Mouse (Mus musculus) stomach, embryonic 16.5 days (tissue): ENCODE data around the gene Ptprd. TPM values are rescaled to one million over a fixed set of nuclear protein-coding genes. Genes with fewer than 3 reads are reported as not detected.
"Not testable (repeated sequence)": the region's sequence is repeated elsewhere in the genome, so short reads cannot be mapped to it uniquely, and the experiment has no call there.

Source experiments
- ATAC-seq: fragments of 200-750 bp; cut with Nextera tagmentation; 2 replicates; pipeline ENCODE4 v1.8.0; 2017; ENCODE audit warnings: moderate number of reproducible peaks, moderate TSS enrichment; ENCODE audit not compliant: insufficient read depth, low FRiP score
- H3K27ac ChIP-seq: fragments of 300-500 bp; sonication (generic); 2 replicates; pipeline ENCODE4 v1.5.1; 2014; ENCODE audit warnings: low read length
- H3K27me3 ChIP-seq: fragments of 300-500 bp; sonication (generic); 2 replicates; pipeline ENCODE4 v1.6.1; 2014; ENCODE audit warnings: low read length, control low read depth, mixed read lengths; ENCODE audit not compliant: control insufficient read depth, insufficient read depth
- H3K36me3 ChIP-seq: fragments of 300-500 bp; sonication (generic); 2 replicates; pipeline ENCODE4 v1.6.1; 2014; ENCODE audit warnings: low read length; ENCODE audit not compliant: control insufficient read depth, insufficient read depth
- H3K4me1 ChIP-seq: fragments of 300-500 bp; sonication (generic); 2 replicates; pipeline ENCODE4 v1.6.1; 2014; ENCODE audit warnings: low read length, control low read depth, mixed read lengths; ENCODE audit not compliant: control insufficient read depth, insufficient read depth
- H3K4me2 ChIP-seq: fragments of 300-500 bp; sonication (generic); 2 replicates; pipeline ENCODE4 v1.6.1; 2014; ENCODE audit warnings: low read depth, low read length, mixed read lengths
- H3K4me3 ChIP-seq: fragments of 300-500 bp; sonication (generic); replicated peaks from 2 replicates; pipeline ENCODE4 v1.5.1; 2014; ENCODE audit warnings: mild to moderate bottlenecking, low read length
- H3K9ac ChIP-seq: fragments of 300-500 bp; sonication (generic); 2 replicates; pipeline ENCODE4 v1.6.1; 2014; ENCODE audit warnings: low read length
- H3K9me3 ChIP-seq: fragments of 300-500 bp; sonication (generic); replicated peaks from 2 replicates; pipeline ENCODE4 v1.6.1; 2016; ENCODE audit warnings: low read length, control low read depth; ENCODE audit not compliant: control insufficient read depth
- WGBS: fragments of 180-500 bp; shearing (Covaris S2); extraction: QIAGEN DNeasy Blood & Tissue Kit; methylation state at CpG from one replicate; pipeline ENCODE4 v1.1.7; 2014; 5-methylcytosine and 5-hydroxymethylcytosine counted together
- polyA plus RNA-seq: library from polyadenylated mRNA; unstranded; fragments of >200 nt; fragmentation: Nextera tagmentation; extraction: Ambion mirVana; gene quantifications from 2 replicates; pipeline ENCODE4 v1.2.1, GENCODE M21; 2015

The Ptprd gene
- polyA plus RNA-seq, 1 experiment from 2014 or later: 11.0 TPM

DNA sequence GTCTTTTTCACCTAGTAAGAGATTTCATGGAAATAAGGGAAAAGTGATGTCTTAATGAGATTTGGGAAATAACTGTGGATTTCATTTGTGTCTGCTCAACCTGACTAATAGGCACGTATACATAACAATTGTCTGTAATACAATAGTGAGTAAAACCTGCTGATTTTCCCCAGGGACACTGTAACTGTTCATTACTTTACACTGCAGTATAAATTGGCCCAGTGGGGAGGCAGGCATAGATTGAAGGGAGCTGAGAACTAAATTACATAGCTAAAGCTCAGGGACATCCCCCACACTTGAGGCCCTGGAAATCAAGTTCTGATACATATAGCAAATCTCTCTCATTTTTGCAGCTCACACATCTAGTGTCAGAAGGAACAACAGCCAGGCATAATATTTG lies 209.7 kb downstream of the Ptprd start:
- H3K4me3 ChIP-seq: no peak overlapping the region
- H3K27ac ChIP-seq: no peak overlapping the region
- 67% methylated on average over 1 of the region's 1 CpGs for WGBS
- H3K9me3 ChIP-seq: no peaks in the 10 kb centered on the region
- no peak for ATAC-seq
- no peaks in the 10 kb centered on the region for H3K4me1 ChIP-seq
- no peak overlapping the region for H3K9ac ChIP-seq
- H3K4me2 ChIP-seq: no peak overlapping the region
- no peaks in the 10 kb centered on the region for H3K36me3 ChIP-seq
- no peaks in the 10 kb centered on the region for H3K27me3 ChIP-seq

DNA sequence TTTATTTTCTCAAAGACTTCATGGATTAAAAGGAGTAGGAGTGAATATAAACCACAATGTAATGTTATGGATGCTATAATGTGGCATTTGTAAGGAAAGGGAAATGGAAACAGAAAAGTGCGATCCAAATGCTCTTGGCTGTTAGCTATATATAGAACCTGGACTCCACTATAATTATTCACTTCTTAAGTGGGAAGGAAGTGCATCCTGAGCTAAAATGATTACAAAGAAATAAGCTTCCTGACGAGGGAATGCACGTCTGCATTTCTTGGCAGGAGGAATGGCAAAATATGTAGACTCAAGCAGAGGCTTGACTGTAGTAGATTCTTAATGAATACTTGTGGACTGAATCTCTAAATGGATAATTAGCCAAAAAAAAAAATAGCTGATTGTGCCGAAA lies 219.1 kb downstream of the Ptprd start:
- Histone ChIP-seq H3K9me3 (no peaks in the 10 kb centered on the region), H3K4me3 (no peak overlapping the region), H3K4me2 (no peak overlapping the region), H3K9ac (no peak overlapping the region), H3K4me1 (no peaks in the 10 kb centered on the region), H3K27ac (no peak overlapping the region), H3K36me3 (no peaks in the 10 kb centered on the region), H3K27me3 (no peaks in the 10 kb centered on the region)
- ATAC-seq: no peak
- 60% methylated on average over 4 of the region's 4 CpGs for WGBS

- Histone ChIP-seq H3K4me2 (no peak overlapping the region), H3K27ac (no peak overlapping the region), H3K27me3 (no peaks in the 10 kb centered on the region), H3K9ac (no peak overlapping the region), H3K9me3 (no peaks in the 10 kb centered on the region), H3K4me1 (no peaks in the 10 kb centered on the region), H3K36me3 (no peaks in the 10 kb centered on the region), H3K4me3 (no peak overlapping the region)
- no peak for ATAC-seq
- WGBS: 86% methylated on average over 4 of the region's 4 CpGs
Observed at GRCm38 (mm10) chr4:77982094-77982493, 229.7 kb downstream of the Ptprd start.

DNA sequence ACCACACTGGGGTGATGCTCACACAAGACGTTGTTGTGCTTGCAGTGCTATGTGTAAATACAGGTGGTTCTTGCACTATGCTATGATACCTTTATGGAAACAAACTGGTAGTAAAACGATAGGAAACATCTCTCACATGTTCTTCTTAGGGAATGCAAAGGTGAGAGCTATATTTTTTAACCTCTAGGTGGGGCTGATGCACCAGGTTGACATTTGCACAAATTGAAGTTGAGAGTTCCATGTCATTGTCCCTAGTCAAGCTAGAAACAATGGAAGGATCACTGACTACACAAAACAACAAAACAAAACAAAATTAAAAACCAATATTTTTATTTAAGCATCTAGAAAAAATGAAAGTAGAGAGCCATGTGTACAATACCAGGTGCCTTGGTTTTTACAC lies 250.1 kb downstream of the Ptprd start:
- no peak overlapping the region for H3K9ac ChIP-seq
- no peaks in the 10 kb centered on the region for H3K36me3 ChIP-seq
- no peaks in the 10 kb centered on the region for H3K9me3 ChIP-seq
- H3K4me3 ChIP-seq: no peak overlapping the region
- H3K4me1 ChIP-seq: no peaks in the 10 kb centered on the region
- H3K27me3 ChIP-seq: no peaks in the 10 kb centered on the region
- no peak overlapping the region for H3K4me2 ChIP-seq
- 11% methylated on average over 2 of the region's 2 CpGs for WGBS
- H3K27ac ChIP-seq: no peak overlapping the region
- ATAC-seq: no peak

DNA sequence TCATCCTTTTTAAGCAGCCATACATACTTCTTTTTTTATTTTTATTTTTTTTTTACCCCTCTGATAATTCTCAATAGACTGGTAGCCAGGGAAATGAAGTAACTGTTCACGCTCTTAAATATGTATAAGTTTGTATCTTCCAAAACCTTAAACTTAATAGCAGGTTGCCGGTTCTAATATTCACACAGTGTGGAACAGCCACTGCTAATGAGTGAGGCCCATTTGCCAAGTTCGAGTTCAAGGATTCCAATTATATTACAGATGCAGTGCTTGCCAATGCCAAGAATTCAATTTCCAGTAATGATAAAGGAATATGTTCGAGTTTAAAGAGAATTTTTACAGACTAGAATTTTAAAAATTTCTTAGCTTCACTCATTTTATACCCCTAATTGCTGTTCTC lies 322.3 kb downstream of the Ptprd start:
- Histone ChIP-seq H3K4me2 (no peak overlapping the region), H3K4me3 (no peak overlapping the region), H3K4me1 (no peaks in the 10 kb centered on the region), H3K9ac (no peak overlapping the region), H3K36me3 (no peaks in the 10 kb centered on the region), H3K27ac (no peak overlapping the region), H3K27me3 (no peaks in the 10 kb centered on the region), H3K9me3 (no peaks in the 10 kb centered on the region)
- no peak for ATAC-seq
- WGBS: 77% methylated on average over 4 of the region's 4 CpGs

DNA sequence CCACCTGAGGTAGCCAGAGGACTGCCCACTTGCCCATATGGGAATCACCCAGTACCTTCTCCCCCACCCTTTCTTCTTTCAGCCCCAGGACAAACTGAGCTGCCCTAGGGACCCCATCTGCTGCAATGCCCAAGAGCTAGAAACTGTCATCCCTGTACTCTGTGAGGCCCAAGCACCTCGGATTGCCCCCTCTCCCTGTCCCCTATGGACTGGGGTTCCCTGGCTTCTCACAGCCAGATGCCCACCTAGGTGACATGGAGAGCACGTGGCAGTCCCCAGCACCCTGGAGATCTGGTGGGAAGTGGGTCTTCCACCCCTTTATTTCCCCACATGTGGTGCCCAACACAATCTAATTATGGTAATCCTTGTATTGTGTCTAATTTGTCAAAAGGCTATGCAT lies 331.5 kb downstream of the Ptprd start:
- Histone ChIP-seq H3K4me1 (no peaks in the 10 kb centered on the region), H3K27ac (no peak overlapping the region), H3K36me3 (no peaks in the 10 kb centered on the region), H3K9me3 (no peaks in the 10 kb centered on the region), H3K4me3 (no peak overlapping the region), H3K27me3 (no peaks in the 10 kb centered on the region), H3K9ac (no peak overlapping the region), H3K4me2 (no peak overlapping the region)
- no peak for ATAC-seq
- 66% methylated on average over 2 of the region's 2 CpGs for WGBS

- H3K4me3 ChIP-seq: no peak overlapping the region
- H3K9ac ChIP-seq: no peak overlapping the region
- H3K4me1 ChIP-seq: no peaks in the 10 kb centered on the region
- H3K27ac ChIP-seq: no peak overlapping the region
- H3K4me2 ChIP-seq: no peak overlapping the region
- no peaks in the 10 kb centered on the region for H3K9me3 ChIP-seq
- no peak for ATAC-seq
- H3K27me3 ChIP-seq: no peaks in the 10 kb centered on the region
- H3K36me3 ChIP-seq: no peaks in the 10 kb centered on the region
- 71% methylated on average over 5 of the region's 5 CpGs for WGBS
Observed at GRCm38 (mm10) chr4:77861269-77861668, 350.5 kb downstream of the Ptprd start.

DNA sequence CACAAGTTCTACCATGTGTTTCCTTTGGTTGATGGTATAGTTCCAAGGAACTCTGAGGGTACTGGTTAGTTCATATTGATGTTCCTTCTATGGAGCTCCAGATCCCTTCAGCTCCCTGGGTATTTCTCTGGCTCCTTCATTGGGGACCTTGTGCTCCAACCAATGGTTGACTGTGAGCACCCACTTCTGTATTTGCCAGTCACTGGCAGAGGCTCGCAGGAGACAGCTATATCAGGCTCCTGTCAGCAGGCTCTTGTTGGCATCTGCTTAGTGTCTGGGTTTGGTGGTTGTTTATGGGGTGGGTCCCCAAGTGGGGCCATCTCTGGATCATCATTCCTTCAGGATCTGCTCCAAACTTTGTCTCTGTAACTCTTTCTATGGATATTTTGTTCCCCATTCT lies 414.4 kb downstream of the Ptprd start:
- not testable (repeated sequence) for H3K36me3 ChIP-seq, H3K9me3 ChIP-seq, H3K4me2 ChIP-seq, H3K27me3 ChIP-seq, H3K9ac ChIP-seq, H3K4me3 ChIP-seq, H3K27ac ChIP-seq, ATAC-seq, H3K4me1 ChIP-seq
- 69% methylated on average over 1 of the region's 1 CpGs for WGBS

GRCm38 (mm10) chr4:77777237-77777636 lies 434.5 kb downstream of the Ptprd start:
- 78% methylated on average over 2 of the region's 2 CpGs for WGBS
- Histone ChIP-seq H3K4me2 (no peak overlapping the region), H3K4me1 (no peaks in the 10 kb centered on the region), H3K27ac (no peak overlapping the region), H3K9me3 (no peaks in the 10 kb centered on the region), H3K36me3 (no peaks in the 10 kb centered on the region), H3K9ac (no peak overlapping the region), H3K27me3 (no peaks in the 10 kb centered on the region), H3K4me3 (no peak overlapping the region)
- no peak for ATAC-seq

- ATAC-seq: no peak
- WGBS: 42% methylated on average over 1 of the region's 1 CpGs
- Histone ChIP-seq H3K27me3 (no peaks in the 10 kb centered on the region), H3K4me1 (no peaks in the 10 kb centered on the region), H3K27ac (no peak overlapping the region), H3K36me3 (no peaks in the 10 kb centered on the region), H3K4me2 (no peak overlapping the region), H3K9me3 (no peaks in the 10 kb centered on the region), H3K4me3 (no peak overlapping the region), H3K9ac (no peak overlapping the region)
Observed at GRCm38 (mm10) chr4:77763790-77764189, 448.0 kb downstream of the Ptprd start.
